Mouse (Mus musculus): ENCODE results near the gene Rxra. TPM values are rescaled to one million over a fixed set of nuclear protein-coding genes. Genes with fewer than 3 reads are reported as not detected.

The Rxra gene
- polyA plus RNA-seq, 1 experiment from 2014 or later, result 9.5 TPM

- H3K4me3 ChIP-seq, result no peak overlapping the region
- H3K4me2 ChIP-seq (replicated peaks), result no peak overlapping the region
- 70% methylated on average over 24 of the region's 24 CpGs for WGBS
- no peak overlapping the region for H3K9ac ChIP-seq (replicated peaks)
- peaks cover 6% of the 10 kb centered on the region for H3K27me3 ChIP-seq
- H3K36me3 ChIP-seq, result no peaks in the 10 kb centered on the region
- H3K27ac ChIP-seq (replicated peaks), result no peak overlapping the region
- no peaks in the 10 kb centered on the region for H3K9me3 ChIP-seq
- no peak for ATAC-seq (ENCODE audit: low FRiP score, low read depth)
- no peaks in the 10 kb centered on the region; the same call in 1 of the 2 replicates for H3K4me1 ChIP-seq
Measured at GRCm38 (mm10) chr2:27773980-27774730, 97.9 kb downstream of the Rxra start.

GRCm38 (mm10) chr2:27775006-27775405 is 98.8 kb downstream of the Rxra start:
- H3K4me2 ChIP-seq (replicated peaks), result no peak overlapping the region
- H3K27me3 ChIP-seq, result no peaks in the 10 kb centered on the region
- no peak for ATAC-seq (ENCODE audit: low FRiP score, low read depth)
- no peaks in the 10 kb centered on the region for H3K9me3 ChIP-seq
- no peak overlapping the region for H3K27ac ChIP-seq (replicated peaks)
- H3K36me3 ChIP-seq, result no peaks in the 10 kb centered on the region
- no peak overlapping the region for H3K4me3 ChIP-seq
- no peaks in the 10 kb centered on the region; the same call in 1 of the 2 replicates for H3K4me1 ChIP-seq
- no peak overlapping the region for H3K9ac ChIP-seq (replicated peaks)
- WGBS, result 92% methylated on average over 10 of the region's 10 CpGs

GRCm38 (mm10) chr2:27775625-27776024 is 99.4 kb downstream of the Rxra start:
- Histone ChIP-seq H3K36me3 (no peaks in the 10 kb centered on the region), H3K27me3 (no peaks in the 10 kb centered on the region), H3K27ac (replicated peaks) (no peak overlapping the region), H3K4me1 (no peaks in the 10 kb centered on the region; the same call in 1 of the 2 replicates), H3K9ac (replicated peaks) (no peak overlapping the region), H3K4me3 (no peak overlapping the region), H3K4me2 (replicated peaks) (no peak overlapping the region), H3K9me3 (no peaks in the 10 kb centered on the region)
- ATAC-seq (ENCODE audit: low FRiP score, low read depth), result no peak
- 54% methylated on average over 5 of the region's 5 CpGs for WGBS

- Histone ChIP-seq H3K27ac (replicated peaks) (no peak overlapping the region), H3K4me2 (replicated peaks) (no peak overlapping the region), H3K4me3 (no peak overlapping the region), H3K9ac (replicated peaks) (no peak overlapping the region), H3K36me3 (no peaks in the 10 kb centered on the region), H3K9me3 (no peaks in the 10 kb centered on the region), H3K27me3 (no peaks in the 10 kb centered on the region), H3K4me1 (no peaks in the 10 kb centered on the region; the same call in 1 of the 2 replicates)
- no peak for ATAC-seq (ENCODE audit: low FRiP score, low read depth)
- WGBS, result 82% methylated on average over 2 of the region's 2 CpGs
Measured at GRCm38 (mm10) chr2:27777756-27778155, 101.5 kb downstream of the Rxra start.

- Histone ChIP-seq H3K27ac (replicated peaks) (no peak overlapping the region), H3K9ac (replicated peaks) (no peak overlapping the region), H3K4me1 (no peaks in the 10 kb centered on the region; the same call in 1 of the 2 replicates), H3K36me3 (no peaks in the 10 kb centered on the region), H3K4me3 (no peak overlapping the region), H3K27me3 (no peaks in the 10 kb centered on the region), H3K4me2 (replicated peaks) (no peak overlapping the region), H3K9me3 (no peaks in the 10 kb centered on the region)
- ATAC-seq (ENCODE audit: low FRiP score, low read depth), result no peak
- 83% methylated on average over 6 of the region's 6 CpGs for WGBS
Measured at GRCm38 (mm10) chr2:27778289-27778688, 102.0 kb downstream of the Rxra start.

- H3K9ac ChIP-seq (replicated peaks), result no peak overlapping the region
- no peak for ATAC-seq (ENCODE audit: low FRiP score, low read depth)
- no peaks in the 10 kb centered on the region for H3K36me3 ChIP-seq
- no peak overlapping the region for H3K4me2 ChIP-seq (replicated peaks)
- H3K27ac ChIP-seq (replicated peaks), result no peak overlapping the region
- WGBS, result 91% methylated on average over 9 of the region's 9 CpGs
- no peaks in the 10 kb centered on the region for H3K27me3 ChIP-seq
- H3K4me3 ChIP-seq, result no peak overlapping the region
- H3K9me3 ChIP-seq, result no peaks in the 10 kb centered on the region
- no peaks in the 10 kb centered on the region for H3K4me1 ChIP-seq
Measured at GRCm38 (mm10) chr2:27779291-27779866, 103.1 kb downstream of the Rxra start.

- Histone ChIP-seq H3K36me3 (no peaks in the 10 kb centered on the region), H3K9ac (replicated peaks) (no peak overlapping the region), H3K9me3 (no peaks in the 10 kb centered on the region), H3K4me3 (no peak overlapping the region), H3K27ac (replicated peaks) (no peak overlapping the region), H3K4me1 (no peaks in the 10 kb centered on the region), H3K27me3 (no peaks in the 10 kb centered on the region), H3K4me2 (replicated peaks) (no peak overlapping the region)
- 94% methylated on average over 7 of the region's 7 CpGs for WGBS
- ATAC-seq (ENCODE audit: low FRiP score, low read depth), result no peak
Measured at GRCm38 (mm10) chr2:27780162-27780561, 103.9 kb downstream of the Rxra start.

- no peak for ATAC-seq (ENCODE audit: low FRiP score, low read depth)
- WGBS, result 90% methylated on average over 8 of the region's 8 CpGs
- no peaks in the 10 kb centered on the region for H3K27me3 ChIP-seq
- no peak overlapping the region for H3K27ac ChIP-seq (replicated peaks)
- no peaks in the 10 kb centered on the region for H3K9me3 ChIP-seq
- H3K4me3 ChIP-seq, result no peak overlapping the region
- H3K4me2 ChIP-seq (replicated peaks), result no peak overlapping the region
- no peaks in the 10 kb centered on the region for H3K4me1 ChIP-seq
- H3K9ac ChIP-seq (replicated peaks), result no peak overlapping the region
- H3K36me3 ChIP-seq, result no peaks in the 10 kb centered on the region
Measured at GRCm38 (mm10) chr2:27785363-27785762, 109.1 kb downstream of the Rxra start.

GRCm38 (mm10) chr2:27785973-27786417 is 109.8 kb downstream of the Rxra start:
- H3K4me3 ChIP-seq, result no peak overlapping the region
- no peaks in the 10 kb centered on the region for H3K27me3 ChIP-seq
- ATAC-seq (ENCODE audit: low FRiP score, low read depth), result no peak
- no peaks in the 10 kb centered on the region for H3K4me1 ChIP-seq
- no peak overlapping the region for H3K9ac ChIP-seq (replicated peaks)
- no peaks in the 10 kb centered on the region for H3K9me3 ChIP-seq
- H3K27ac ChIP-seq (replicated peaks), result no peak overlapping the region
- H3K4me2 ChIP-seq (replicated peaks), result no peak overlapping the region
- WGBS, result 90% methylated on average over 6 of the region's 6 CpGs
- H3K36me3 ChIP-seq, result no peaks in the 10 kb centered on the region

- Histone ChIP-seq H3K27me3 (no peaks in the 10 kb centered on the region), H3K36me3 (no peaks in the 10 kb centered on the region), H3K4me3 (no peak overlapping the region), H3K27ac (replicated peaks) (no peak overlapping the region), H3K9ac (replicated peaks) (no peak overlapping the region), H3K4me1 (no peaks in the 10 kb centered on the region), H3K4me2 (replicated peaks) (no peak overlapping the region), H3K9me3 (no peaks in the 10 kb centered on the region)
- ATAC-seq (ENCODE audit: low FRiP score, low read depth), result no peak
- whole genome bisulfite sequencing, result 88% methylated on average over 4 of the region's 4 CpGs
Measured at GRCm38 (mm10) chr2:27791571-27791970, 115.3 kb downstream of the Rxra start.

- no peak for ATAC-seq (ENCODE audit: low FRiP score, low read depth)
- no peak overlapping the region for H3K9ac ChIP-seq (replicated peaks)
- H3K4me1 ChIP-seq, result no peaks in the 10 kb centered on the region
- H3K9me3 ChIP-seq, result no peaks in the 10 kb centered on the region
- H3K27me3 ChIP-seq, result no peaks in the 10 kb centered on the region
- WGBS, result 75% methylated on average over 4 of the region's 4 CpGs
- H3K4me3 ChIP-seq, result no peak overlapping the region
- no peak overlapping the region for H3K27ac ChIP-seq (replicated peaks)
- H3K36me3 ChIP-seq, result no peaks in the 10 kb centered on the region
- no peak overlapping the region for H3K4me2 ChIP-seq (replicated peaks)
Measured at GRCm38 (mm10) chr2:27799018-27799417, 122.8 kb downstream of the Rxra start.

- Histone ChIP-seq H3K4me2 (replicated peaks) (no peak overlapping the region), H3K27me3 (no peaks in the 10 kb centered on the region), H3K36me3 (no peaks in the 10 kb centered on the region), H3K9ac (replicated peaks) (no peak overlapping the region), H3K4me3 (no peak overlapping the region), H3K27ac (replicated peaks) (no peak overlapping the region), H3K9me3 (no peaks in the 10 kb centered on the region), H3K4me1 (no peaks in the 10 kb centered on the region)
- WGBS, result 85% methylated on average over 2 of the region's 2 CpGs
- ATAC-seq (ENCODE audit: low FRiP score, low read depth), result no peak
Measured at GRCm38 (mm10) chr2:27801041-27801440, 124.8 kb downstream of the Rxra start.

Data from midbrain, embryonic 12.5 days (tissue).